Mouse (Mus musculus) kidney, postnatal 4 days (tissue): Measurements from ENCODE around the gene Hspe1.
"Not testable (repeated sequence)": the region's sequence is repeated elsewhere in the genome, so short reads cannot be mapped to it uniquely, and the experiment has no call there.

Source experiments
- DNase-seq, 2 experiments: peaks; one replicate each; pipeline ENCODE4 v3.0.0; 2021; ENCODE audit warnings: mixed read lengths in 2 of 2

The Hspe1 gene

DNA sequence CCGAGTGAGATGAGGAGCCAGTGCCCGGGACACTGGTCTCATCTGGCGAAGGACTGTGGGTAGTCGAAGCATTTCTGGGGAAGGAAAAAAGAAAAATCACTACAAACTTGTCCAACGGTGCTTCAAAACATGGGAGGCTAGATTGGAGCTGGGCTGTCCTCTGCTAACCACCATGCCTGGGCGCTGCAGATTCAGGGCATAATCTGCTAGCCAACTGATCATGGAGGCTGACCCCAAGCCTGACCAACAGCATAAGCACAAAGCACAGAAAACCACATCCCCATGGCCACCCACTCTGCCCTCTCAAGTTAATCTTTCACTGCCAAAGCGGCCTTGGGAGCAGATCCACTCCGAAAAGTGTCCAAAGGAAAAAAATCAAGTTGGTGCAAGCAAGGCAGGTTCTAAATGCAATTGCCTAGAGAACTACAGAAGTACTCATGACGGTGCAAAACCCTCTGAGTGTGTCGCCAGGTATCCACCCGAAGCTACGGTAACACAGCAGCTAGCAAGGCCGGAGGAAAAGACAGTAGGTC lies 998 bp upstream of the Hspe1 start:
- DNase-seq, result peak; percentile 35 to 61

DNA sequence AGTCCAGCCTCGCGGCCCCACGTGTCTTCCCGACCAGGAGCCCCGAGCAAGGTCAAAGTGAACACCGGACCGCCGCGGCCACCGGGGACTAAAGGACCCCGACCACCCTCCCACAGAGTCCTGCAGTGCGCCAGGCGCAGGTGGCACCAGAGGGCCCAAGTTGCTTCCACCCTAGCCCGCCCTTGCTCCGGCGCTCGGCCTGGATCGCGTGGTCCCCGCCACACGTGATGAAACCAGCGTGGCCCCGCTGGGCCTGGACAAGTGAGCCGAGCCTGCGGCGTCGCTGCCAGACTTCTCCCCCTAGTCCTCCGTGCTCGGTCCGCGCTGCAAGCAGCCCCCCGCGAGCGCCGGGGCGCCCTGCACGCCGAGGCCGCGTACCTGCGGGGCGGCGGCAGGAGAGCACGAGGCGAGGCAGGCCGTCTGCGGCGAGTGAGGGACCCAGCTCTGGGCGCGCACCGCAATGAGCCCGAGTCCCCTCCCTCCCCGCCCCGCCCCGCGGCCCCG lies 479 bp upstream of the Hspe1 start:
- DNase-seq, result peak; percentile 75 to 86

DNA sequence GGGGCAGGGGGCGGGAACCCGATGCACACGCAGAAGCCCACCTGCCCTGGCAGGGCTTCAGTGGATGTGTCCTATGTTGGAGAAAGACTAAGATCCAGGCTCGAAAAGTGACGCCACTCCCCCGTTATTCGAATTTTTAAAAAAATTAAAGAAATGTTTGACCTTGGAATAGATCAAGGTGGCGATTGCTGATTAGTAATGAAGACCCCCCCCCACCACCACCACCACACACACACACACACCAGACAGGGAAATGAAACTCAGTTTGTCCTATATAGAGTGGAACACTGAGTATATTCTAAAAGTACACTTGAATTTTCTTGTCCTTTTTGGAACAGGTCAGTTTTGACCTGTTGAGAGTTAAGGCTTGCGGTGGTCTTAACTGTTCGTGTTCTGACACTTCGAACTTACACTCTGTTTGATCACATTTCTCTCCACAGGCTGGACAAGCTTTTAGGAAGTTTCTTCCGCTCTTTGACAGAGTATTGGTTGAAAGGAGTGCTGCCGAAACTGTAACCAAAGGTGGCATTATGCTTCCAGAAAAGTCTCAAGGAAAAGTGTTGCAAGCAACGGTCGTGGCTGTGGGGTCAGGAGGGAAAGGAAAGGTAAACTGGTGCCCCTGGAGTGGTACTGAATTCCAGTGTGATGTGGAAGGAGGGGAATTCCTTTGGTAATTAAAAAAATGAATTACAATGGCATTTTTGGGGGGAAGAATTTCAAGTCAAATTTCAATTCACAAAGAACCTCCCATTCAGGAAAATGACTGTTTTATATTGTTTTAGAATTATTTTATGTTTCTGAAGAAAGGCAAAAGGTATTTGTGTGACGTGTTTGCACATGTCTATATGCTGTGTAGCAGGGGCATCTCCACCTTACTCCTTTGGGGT lies 922 bp downstream of the Hspe1 start:
- DNase-seq, result no peak

DNA sequence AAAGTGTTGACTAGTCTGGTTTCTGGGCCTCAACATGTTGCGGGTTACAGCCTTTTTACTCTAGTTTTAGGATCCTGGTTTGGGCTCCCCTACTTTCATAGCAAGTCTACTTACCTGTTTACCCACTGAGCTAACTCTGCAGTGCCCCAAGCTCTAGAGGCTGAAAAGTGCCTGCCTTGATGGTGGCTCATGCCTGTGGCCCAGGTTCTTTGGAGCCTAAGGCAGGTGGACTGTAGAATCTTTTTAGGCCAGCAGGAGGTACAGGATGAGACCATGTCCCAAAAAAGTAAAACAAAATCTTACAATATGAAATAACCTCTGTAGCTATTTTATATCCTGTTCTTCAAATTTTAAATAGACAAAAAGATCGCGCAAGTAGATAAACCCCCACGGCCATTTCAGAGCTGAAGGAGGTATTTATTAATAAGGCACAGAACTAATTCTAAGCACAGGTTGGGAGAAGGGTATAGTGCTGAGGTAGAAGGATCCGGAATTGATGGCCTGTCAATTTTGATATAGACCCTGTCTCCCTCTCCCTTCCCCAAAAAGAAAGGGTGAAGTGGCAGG lies 1.6 kb downstream of the Hspe1 start:
- DNase-seq, result no peak

DNA sequence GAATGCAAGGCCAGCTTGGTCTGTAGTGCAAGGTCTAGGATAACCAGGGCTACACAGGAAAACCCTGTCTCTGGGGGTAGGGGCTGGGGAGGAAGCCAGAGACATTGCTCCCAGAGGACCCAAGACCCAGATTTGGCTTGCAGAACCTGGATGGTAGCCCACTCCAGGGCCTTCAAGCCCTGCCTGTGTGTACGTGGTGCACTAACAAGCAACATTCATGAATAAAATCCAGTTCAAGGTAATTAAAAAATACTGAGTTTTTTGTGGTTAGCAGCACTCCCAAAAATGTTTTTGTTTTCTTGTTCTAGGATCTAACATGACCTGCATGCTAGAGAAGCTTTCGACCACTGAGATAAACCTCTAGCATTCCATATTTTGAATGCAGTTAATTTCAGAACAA lies 4.1 kb downstream of the Hspe1 start:
- DNase-seq, result no peak

DNA sequence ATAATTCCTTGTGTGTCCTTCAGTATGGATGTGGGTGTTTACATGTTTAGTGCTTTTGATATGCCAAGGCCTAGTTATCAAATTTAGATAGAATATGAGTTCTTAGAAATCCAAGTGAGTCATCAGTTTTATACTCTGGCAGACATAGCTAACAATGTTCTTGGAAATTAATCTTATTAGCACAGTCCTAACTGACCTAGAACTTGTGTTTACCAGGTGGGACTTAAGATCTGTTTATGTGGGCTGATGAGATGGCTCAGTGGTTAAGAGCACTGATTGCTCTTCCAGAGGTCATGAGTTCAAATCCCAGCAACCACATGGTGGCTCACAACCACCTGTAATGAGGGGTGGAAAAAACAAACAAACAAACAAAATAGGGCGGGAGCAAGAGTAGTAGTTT lies 4.5 kb downstream of the Hspe1 start:
- DNase-seq, result no peak

DNA sequence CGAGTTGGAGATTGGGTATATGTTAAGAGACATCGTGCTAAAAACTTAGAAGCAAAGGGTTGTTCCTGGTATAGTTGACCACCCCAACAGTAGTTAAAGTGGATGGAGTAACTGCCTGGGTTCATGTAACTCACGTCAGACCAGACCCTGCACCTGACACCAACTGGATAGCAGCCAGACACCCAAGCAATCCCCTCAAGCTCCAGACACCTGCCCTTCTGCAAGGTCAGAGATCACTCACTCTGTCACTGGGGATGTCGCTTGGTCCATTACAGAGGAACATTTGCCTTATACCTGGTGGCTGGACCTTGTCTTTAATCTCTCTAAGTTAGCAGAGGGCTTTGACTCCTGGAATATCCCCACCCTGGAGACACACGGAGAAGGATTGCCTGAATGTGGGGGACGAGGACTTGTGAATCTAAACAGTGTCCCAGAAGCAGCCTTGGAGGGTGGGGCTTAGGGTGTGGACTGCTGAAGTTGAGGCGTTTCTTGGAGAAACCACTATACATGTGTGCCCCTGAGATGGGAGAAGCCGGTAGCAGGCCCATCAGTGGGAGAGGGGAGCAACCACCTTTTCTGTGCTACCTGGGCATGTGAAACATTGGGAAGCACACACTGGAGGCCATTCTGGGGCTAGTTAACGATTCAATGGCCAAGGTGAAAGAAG lies 19.1 kb downstream of the Hspe1 start:
- no peak for DNase-seq

DNA sequence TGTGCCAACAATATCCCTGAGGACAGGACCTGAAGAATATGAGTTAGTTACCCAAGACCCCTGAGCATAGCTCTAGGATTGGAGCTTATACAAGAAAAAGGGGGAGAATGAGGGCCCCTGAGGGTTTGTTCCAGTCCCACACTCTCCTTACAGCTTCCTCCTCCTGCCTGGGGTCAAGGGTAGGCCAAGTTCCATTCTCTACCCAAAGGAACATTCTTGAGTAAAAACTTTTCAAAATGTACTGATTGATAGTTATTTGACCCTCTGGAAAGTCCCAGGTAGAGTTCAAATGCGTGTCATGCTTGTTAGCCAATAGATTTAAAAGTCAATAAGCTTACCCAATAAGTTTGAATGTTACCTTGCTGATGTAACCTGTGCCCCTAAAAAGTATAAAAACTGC lies 19.7 kb downstream of the Hspe1 start:
- DNase-seq, result no peak

DNA sequence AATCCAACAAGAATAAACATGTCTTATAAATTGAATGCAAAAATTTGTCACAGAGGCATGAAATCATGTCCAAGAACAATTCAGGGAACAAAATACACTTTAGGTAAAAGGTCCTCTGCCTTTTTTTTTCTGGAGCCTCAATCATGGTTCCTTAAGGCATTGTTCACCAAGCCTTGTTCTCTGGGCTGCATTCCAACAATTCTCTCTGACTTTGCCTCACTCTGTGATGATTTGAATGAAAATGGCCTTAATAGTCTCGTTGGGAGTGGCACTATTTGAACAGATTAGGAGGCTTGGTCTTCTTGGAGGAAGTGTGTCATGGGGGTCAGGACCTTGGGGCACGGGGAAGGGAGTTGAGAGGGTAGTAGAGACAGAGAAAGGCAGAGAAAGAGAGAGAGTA lies 20.5 kb downstream of the Hspe1 start:
- no peak for DNase-seq

DNA sequence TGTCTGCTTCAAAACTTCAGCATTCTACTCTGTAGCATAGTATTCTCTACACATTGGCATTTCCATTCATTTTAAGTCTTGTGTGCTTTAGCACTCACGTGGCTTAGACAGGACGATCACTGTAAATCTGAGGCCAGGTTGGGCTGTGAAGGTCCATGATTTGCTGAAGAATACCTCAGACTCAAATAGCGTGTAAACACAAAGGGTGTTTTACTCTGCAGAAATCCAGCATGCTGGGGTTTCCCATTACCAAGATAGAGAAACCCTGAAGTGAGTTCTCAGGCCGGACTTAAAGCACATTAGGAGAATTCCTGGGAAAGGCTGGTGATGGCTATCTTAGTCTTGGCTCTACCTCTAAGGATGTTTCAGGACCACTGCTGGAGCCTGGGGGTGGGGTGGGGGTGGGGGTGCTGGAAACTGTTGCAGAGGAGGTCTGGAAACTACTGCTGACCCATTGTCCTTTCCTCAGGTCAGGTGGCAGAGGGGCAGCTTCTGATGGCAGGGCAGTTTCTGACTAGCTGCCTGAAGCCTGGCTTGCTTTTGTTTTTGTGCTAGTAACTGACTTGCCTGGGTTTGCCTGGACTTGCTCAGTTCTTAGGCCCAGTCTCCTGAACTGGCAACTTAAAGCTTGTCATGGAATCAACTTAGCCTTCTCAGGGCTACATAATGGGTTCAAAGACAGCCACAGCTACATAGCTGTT lies 21.3 kb downstream of the Hspe1 start:
- no peak for DNase-seq

DNA sequence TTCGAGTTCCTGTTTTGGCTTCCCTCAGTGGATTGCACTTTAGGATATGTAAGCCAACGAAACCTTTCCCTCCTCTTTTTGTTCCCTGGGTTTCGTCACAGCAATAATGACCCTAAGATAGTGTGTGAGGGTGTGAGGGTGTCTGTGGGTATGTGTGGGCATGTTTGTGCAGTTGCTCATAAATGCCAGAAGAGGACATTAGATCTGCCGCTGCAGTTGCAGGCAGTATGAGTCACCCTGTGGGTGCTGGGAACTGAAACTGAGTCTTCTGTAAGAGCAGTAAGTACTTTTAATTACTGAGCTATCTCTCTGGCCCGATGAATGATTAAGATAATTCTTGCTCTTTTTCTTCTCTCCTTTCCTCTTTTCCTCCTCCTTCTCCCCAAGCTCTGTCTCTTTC lies 35.1 kb downstream of the Hspe1 start:
- no peak for DNase-seq

DNA sequence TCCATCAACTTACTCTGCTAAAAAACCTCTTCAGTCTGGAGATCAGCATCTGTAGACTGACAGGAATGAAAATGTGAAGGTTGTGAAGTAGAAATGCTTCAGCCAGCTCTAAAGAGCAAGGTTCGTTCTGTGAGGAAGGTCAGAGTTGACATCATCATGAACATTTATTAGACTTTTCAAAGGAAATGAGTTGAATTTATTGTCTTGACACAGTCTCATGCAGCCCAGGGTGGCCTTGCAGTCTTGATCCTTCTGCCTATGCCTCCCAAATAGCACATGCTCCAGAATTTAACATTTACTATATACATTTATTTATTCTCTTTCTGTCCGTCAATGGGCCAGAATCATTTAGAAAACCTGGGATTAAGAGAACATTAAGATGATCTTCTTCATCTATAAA lies 35.6 kb downstream of the Hspe1 start:
- DNase-seq, result no peak

DNA sequence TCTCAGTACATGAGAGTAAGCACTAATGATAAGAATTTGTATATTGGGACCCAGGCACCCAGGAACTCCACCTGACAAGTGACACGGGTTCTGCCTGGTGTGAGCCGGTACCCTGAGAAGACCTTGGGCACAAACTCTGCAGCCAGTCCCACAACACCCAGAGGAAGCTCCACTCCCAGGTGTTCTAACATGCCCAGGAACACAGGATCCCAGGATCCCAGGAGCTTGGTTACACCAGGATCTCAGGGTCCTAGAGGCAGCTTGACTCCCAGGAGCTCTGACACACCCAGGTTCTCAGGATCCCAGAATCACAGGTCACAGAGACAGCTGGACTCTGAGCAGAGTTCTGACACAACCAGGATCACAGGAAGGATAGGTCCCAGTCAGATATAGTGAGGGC lies 36.2 kb downstream of the Hspe1 start:
- DNase-seq, result not testable (repeated sequence)

DNA sequence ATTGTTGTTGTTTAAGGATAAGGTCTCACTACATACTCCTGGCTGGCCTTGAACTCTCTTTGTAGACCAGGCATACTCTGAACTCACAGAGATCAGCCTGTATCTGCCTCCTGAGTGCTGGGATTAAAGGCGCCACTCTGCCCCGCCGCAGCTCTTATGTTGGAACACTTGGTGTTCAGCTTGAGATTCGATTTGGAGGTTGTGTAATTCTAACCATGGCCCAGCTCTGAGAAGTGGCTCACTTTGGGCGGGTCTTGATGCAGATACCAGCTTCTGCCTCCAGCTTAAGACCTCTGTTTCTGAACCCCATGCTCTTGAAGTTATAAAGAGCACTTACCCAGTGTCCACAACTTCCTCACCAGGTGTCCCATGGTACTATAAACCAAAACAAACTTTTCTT lies 41.8 kb downstream of the Hspe1 start:
- DNase-seq, result no peak

DNA sequence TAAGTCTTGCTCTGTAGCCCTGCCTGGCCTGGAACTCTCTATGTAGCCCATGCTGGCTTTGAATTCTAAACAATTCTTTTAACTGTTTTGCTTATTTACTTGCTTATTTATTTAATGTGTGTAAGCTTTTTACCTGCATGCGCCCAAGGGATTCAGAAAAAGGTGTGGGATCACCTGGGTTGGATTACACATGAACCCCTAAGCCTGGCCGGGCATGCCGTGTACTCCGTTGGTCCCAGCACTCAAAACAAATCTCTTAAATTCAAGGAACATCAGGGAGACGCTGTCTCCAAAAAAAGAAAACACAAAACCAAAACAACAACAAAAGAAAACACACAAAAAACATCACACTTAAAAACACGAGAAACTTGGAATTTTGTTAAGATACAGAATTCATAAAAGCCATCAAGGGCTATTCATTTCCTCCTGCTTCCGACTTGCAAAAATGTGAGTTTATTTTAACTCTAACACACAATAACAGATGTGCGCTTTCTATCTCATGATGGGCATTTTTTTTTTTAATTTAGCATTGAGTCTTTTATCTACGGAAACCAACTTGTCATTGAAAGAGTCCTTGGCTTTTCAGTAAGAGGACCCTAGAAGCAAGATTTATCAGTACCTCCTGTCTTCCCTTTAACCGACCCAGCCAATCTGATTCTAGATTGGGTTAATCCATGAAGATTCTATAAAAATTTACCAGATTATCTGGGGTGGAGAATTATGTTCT lies 42.4 kb downstream of the Hspe1 start:
- no peak for DNase-seq

DNA sequence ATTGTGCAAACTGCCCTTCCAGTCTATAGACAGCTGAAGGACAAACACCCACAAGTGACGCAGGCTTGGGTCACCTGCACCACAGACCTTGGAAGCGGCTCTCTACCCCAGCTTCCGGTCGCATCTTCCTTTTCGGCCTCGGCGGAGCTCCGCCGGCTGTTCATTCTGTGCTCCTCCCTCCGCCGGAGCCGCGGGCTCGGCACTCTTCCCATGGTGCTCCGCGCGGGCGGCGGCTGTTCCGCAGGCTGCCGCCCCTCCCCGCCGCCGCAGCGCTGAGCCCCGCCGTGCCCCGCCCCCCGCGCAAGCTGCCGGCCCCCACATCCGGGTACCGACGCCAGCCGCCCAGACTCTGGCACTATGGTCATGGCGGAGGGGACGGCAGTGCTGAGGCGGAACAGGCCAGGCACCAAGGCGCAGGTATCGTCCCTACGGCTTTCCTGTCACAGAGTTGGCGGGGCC lies 43.0 kb downstream of the Hspe1 start, which contains the start of gene Mob4:
Gene Mob4 (plus strand): TSS at position 289 of the 459 bp plus-strand sequence.
- DNase-seq, result peak; percentile 96 to 97

DNA sequence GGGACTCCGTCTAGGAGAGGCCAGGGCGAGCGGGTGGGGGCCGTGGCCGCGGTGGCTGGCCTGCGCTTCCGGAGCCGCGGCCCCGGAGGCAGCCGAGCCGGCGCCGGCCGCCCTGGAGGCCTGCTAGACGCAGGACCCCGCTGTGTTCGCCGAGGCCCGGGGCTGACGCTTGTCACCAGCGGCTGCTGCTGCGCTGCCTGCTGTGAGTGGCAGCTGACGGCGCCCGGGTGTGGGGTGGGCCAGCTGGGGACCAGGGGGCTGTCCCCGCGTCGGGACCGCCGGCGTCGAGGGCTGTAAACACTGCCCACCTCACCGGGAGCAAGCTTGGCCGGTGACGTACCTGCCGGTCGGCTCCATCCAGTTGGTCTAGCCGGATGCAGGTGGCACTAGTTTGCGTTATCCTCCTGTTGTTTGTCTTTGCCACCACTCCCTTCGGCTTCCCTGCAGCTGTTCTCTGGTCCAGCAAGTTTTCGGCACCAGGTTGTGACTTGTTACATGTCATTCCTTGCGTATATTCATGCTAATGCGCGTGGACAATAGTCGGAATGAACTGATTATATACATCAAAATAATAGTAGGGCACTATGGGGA lies 43.6 kb downstream of the Hspe1 start:
- DNase-seq, result no peak

DNA sequence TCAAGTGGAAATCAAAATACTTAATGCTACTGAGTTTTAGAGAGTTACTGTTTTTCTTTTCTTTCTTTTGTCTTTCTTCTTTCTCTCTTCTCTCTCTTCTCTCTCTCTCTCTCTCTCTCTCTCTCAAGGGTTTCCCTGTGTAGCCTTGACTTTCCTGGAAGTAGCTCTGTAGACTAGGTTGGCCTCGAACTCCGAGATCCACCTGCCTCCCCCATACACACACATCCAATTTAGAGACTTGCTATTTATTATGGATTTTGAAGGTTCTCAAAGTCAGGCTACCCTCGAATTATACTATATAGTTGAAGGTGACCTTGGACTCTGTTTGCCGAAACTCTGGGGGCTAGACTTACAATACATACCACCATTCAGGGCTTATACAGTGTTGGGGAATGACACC lies 44.4 kb downstream of the Hspe1 start:
- DNase-seq, result no peak

DNA sequence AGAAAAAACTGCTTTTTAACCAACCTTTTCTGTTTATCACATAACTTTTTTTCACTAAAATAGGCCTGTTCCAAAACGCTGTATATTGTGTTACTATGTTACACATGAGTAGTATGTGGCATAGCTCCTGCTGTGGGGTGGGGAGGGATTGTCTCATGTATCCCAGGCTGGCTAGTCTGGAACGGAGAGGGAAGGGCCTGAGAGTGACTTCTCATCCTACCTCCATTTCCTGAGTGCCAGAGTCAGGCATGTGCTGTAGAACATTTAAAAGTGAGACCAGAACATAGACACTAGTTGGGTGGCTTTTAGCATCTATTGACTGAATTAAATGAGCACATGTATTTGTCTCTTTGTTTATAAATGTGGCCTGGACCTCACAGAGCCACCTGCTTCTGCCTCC lies 45.2 kb downstream of the Hspe1 start:
- DNase-seq, result no peak

DNA sequence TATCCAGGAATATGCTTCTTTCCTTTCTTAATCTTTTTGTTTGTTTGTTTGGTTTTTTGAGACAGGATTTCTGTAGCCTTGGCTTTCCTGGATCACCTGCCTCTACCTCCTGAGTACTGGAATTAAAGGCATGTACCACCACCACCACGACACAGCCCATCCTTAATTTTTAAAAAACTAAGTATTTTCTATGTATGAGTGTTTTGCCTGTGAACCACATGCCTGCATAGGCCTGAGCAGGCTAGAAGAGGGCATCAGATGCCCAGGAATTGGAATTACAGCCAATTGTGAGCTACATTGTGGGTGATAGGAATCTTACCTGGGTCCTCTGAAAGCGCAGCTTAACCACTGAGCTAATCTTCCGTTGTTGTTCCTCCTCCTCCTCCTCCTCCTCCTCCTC lies 46.4 kb downstream of the Hspe1 start:
- no peak for DNase-seq

DNA sequence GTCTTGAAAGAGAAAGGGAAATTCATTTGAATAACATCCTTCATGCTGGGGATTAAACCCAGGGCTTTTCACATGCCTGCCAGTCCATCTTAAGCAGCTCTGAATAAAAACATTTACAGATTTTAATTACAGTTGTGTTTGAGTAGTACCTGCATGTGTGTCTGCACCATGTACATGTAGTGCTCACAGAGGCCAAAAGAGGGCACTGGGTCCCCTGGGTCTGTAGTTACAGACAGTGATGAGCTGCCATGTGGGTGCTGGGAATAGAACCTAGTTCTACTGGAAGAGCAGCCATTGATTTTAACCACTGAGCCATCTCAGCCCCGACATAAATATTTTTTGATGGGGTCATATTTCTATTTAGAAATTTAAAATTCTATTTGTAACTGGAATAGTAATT lies 47.9 kb downstream of the Hspe1 start:
- DNase-seq, result no peak
